Mouse (Mus musculus): ENCODE measurements around the gene Evi5.

Gene Evi5

DNA sequence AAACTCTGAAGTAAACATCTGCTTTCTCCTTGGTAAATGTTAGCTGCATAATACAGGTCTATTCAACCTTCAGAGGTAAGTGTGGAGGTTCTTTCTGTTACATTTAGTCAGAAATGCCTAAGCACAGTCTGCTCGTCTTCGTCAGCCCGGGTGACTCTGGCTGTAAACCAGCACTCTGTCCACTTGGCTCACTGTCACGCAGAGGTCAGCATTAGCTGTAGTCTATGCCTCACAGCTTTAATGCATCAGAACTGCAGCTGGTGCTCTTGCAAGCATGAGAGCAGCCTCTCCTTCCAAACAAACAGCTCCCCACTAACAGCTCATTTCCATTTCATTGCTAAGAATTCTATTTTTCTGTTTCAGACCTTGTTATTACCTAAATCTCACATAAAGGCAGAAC, 67.4 kb downstream of the Evi5 start:
- no peak for DNase-seq (ENCODE audit: low read depth in 2 of 2, low spot score in 2 of 2)

DNA sequence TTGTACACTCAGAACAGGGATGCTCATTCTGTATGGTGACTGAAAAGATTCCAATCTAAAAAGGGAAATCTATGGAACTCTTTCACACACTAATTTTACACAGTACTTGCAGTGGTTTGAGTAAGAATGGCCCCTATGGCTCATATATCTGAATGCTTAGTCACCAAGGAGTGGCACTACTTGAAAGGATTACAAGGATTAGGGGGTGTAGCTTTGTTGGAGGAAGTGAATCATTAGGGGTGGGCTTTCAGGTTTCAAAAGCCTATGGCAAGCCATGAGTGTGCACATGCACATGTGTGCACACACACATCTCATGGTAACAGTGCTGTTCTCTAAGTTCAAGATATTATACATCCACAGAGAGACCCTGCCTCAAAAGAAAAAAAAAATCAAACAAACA, 72.3 kb downstream of the Evi5 start:
- DNase-seq (ENCODE audit: low read depth in 2 of 2, low spot score in 2 of 2), result no peak

DNA sequence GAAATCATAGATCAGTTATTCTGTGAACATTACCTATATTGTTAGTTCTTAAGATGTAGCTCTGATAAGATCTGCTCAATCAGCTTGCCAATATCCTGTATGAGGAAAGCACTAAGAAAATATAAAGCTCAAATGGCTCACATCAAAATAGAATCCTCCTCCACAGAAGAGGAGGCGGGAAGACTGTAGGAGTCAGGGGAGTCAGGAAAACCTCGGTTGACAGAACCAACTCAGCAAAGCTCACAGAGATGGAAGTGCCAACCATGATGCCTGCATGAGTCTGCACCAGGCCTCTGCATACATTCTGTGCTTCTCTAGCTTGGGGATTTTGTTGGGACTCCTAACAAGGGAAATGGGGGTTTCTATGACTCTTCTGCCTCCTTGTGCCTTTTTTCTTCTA, 73.7 kb downstream of the Evi5 start:
- no peak for DNase-seq (ENCODE audit: low read depth in 2 of 2, low spot score in 2 of 2)

DNA sequence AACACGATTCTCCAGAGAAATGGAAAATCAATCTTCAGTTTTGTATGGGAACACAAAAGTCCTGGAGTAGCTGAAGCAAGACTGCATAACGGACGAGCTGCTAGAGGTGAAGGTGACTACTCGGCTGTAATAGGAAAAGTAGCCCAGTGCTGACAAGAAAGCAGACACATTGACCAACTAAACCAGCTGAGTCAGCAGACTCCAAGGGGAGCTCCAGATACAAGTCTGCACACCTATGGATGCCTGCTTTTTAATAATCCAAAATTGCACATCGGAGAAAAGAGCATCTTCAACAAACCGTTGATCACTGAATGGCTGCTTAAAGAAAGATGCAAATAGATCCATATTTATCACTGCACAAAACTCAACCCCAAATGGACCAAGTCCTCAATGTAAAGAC, 76.6 kb downstream of the Evi5 start:
- DNase-seq (ENCODE audit: low read depth in 2 of 2, low spot score in 2 of 2), result no peak

DNA sequence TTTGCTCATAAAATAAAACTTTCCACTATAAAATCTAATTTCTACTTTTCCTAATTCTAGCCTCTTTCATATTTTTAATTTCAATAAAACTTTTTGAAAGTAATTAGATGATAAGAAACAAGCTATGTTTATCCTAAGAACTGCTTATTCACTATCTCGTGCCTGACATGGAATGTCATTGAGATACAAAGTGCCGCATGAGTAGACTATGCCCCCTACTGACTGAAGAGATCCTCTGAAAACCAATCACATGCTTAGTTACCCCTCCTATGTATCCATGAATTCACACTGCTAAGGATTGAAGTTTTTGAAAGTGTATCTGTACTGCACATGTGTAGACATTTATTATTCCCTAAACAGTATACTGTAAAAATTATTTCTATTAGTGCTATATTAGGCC, 81.0 kb downstream of the Evi5 start:
- DNase-seq (ENCODE audit: low read depth in 2 of 2, low spot score in 2 of 2), result no peak

DNA sequence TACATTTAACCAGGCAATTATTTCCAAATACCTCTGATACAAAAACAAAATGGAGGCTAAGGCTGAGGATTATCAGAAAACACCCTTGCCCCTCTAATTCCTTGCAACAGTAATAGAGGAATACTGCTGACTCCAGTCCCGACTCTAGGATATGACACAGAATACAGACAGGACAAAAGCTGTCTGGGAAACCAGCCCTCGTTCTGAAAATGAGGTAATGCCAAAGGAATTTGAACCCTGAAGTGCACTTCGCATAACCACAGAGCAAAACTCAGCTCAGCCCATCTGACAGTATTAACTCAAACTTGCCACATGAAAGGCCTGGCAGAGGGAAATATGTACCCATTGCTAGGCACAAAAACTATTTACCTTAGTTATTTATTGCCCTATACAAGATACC, 81.6 kb downstream of the Evi5 start:
- DNase-seq (ENCODE audit: low read depth in 2 of 2, low spot score in 2 of 2), result no peak

DNA sequence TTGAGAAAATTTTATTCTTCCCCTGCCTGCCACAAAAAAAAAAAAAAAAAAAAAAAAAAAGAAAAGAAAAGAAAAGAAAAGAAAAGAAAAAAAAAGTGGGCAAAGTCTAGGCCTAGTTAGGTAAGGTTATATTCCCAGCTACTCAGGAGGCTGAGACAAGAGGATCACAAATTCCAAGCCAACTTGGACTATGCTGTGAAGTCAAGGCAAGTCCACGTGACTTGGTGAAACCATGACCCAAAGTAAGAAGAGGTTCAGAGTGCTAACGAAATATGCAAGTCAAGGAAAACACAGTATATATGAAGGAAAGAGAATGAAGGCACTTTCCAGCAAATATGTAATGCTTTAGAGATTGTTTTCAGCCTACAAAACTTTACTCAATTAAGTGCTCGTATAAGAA, 82.4 kb downstream of the Evi5 start:
- no peak for DNase-seq (ENCODE audit: low read depth in 2 of 2, low spot score in 2 of 2)

DNA sequence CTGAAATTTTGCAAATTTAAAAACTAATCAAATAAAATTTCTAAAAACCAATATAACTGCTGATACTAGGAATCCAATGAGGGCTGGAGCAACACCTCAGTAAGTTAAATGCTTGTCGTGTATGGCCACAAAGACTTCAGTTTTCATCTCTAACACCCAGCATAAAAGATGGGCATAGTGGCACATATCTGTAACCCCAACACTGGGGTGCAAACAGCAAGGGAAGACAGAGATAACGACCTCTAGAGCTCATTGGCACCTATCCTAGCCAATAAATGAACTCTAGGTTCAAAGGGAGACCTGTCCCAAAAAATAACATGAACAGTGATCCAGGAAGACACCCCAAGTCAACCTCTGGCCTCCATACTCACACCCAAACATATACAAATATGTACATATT, 82.9 kb downstream of the Evi5 start:
- DNase-seq (ENCODE audit: low read depth in 2 of 2, low spot score in 2 of 2), result no peak

DNA sequence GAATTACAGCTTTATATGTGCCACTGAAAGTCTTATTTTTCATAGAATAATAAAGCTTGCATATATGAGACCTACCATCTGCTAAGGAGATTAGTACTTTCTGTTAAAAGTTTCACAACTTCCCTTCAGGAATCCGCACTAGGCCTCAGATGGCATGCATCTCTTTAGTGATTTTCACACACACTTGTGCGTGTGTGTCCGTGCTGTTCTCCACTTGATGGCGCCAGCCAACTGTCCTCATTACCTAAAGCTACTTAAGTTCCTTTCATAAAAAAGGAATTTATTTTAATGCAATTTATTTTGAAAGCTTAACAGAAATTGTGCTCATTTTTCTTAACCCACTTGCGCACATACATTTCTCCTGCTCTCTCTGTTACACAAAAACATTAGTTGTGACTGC, 85.4 kb downstream of the Evi5 start:
- DNase-seq (ENCODE audit: low read depth in 2 of 2, low spot score in 2 of 2), result no peak

DNA sequence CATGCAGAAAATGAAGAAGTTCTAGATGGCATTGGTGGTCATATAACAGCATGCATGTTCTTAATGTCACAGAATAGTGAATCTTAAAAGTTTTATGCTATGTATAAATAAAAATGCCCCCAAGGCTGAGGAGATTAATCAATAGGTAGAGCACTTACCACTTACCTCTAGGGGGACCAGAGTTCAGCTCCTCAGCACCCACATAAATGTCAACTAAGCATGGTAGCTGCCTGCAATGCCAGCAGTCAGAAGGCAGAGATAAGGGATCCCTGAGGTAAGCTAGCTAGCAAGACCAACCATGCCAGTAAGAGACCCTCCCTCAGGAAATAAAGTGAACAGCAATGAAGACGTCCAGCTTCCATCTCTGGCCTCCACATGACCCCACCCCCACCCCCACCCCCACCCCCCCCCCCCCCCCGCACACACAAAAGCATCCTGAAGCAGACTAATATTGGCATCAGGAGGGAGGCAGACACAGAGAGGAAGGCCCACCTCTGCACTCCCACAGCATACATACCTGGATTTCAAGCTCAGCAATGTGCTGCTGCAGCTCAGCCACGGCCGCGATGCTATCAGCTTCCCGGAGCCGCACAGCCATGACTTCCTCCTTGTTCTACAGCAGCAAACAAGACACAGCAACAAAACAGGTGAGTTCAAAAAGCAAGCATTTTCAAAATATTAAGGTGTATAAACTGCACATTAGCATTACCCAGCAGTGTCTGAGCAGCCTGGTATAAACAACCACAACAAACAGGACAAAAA, 87.0 kb downstream of the Evi5 start:
- no peak for DNase-seq (ENCODE audit: low read depth in 2 of 2, low spot score in 2 of 2)

DNA sequence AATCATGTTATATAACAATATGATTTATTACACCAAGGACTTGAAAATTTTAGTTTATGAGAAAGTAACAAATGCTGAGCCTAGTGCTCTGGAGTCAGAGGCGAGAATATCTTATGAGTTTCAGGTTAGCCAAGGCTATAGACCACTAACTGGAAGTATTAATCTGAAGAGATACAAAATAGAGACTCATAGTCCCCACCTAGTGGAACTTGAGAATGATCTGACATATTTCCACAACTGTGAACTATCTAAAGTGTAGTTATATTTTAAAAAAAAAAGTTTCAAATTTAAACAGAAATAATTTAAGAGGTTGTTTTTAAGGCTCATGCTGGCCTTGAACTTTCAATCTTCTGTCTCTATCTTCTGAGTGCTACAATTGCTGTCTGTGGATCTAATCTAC, 92.5 kb downstream of the Evi5 start:
- DNase-seq (ENCODE audit: low read depth in 2 of 2, low spot score in 2 of 2), result no peak

DNA sequence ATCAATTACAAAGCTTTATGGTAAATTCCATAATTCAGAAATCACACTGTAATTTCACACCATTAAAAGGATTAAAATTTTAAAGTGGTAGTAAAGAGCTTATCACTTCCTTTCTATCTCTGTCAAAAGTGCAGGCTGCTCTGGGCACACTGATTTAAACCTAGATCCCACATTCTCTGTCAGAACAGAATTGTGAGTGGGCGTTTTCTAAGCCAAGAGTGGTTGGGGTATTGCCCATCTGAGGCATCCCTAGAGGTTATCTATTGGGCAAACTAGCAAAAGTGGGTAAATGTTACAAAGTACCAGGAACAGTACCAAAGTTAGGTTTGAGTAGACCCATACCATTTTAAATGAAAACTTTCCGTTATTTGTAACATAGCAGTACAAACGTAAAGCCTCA, 96.1 kb downstream of the Evi5 start:
- no peak for DNase-seq (ENCODE audit: low read depth in 2 of 2, low spot score in 2 of 2)

DNA sequence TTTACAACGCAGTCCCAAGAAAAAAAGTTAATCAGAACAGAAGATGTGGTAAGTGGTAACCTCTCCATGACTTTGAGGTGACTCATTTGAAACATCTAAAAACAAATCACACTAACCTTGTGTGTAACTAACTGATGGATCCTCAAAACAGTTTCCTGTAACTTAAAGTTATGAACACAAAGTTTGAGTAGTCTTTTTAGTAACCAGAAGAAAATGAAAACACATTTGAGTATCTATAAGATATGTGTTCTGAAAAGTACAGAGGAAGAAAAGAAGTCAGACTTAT, 97.4 kb downstream of the Evi5 start:
- DNase-seq (ENCODE audit: low read depth in 2 of 2, low spot score in 2 of 2), result no peak

DNA sequence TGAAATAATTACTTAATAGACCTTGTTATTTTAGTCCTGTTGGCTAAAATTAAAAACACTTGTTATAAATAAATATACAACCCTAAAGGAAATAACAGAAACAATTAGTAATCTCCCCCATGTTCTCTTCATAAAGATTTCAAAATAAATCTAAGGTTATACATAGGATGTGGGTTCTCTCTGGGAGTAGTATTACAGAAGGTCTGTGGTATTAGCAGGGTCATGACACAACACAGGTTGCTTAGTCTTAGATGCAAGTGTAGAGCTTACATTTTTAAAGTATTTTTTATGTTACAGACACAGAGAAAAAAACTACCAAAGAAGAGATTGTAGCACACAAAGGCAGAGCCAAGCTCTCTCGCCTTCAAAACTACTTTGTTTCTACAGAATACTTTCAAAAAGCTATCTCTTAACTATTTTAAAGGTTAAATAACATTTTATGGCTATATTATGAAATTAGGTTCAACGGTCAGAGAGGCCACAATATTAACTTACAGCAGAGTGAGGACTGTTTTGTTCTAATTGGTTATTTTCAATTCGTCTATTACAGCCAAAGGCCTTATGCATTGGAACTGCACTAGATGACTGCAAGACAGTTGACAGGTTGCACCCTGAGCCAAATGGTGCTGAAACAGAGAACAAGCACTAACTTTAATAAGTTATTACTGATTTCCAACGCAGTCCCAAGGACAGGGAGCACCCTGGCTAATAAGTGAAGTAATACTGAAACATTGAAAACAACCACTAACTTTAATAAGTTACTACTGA, 97.9 kb downstream of the Evi5 start:
- no peak for DNase-seq (ENCODE audit: low read depth in 2 of 2, low spot score in 2 of 2)

DNA sequence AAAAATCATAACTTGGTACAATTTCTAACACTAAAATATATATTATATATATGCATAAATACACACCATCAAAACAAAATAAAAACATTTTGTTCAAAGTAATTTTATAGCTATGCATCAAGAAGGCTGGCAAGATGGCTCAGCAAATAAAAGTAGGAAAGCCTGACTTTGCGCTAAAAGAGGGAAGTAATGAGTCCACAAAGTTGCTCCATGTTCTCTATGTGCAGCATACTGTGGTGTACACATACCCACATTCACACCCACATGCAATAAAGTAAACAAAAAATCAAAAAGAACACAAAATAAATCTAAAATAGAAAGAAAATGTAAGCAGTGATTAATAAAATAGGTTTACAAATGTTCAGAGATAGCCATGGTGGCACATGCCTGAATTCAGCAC, 99.0 kb downstream of the Evi5 start:
- DNase-seq (ENCODE audit: low read depth in 2 of 2, low spot score in 2 of 2), result no peak

DNA sequence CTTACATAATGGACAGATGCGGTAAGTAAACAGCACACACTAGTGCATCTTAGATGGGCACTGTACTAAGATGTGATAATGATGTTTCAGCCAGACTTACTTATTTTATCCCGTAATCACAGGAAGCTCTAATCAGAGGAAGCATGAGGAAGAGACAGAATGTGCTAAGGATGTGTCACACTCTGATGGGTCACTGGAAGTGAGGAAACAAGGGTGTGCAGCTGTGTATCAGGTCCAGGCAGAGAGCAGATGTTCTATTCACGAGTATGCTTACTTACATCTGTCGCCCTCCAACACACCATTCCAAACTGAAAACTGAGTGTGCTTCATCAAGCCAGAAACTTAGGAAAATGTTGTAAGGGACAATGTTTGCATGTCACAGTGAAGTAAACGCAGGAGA, 102.9 kb downstream of the Evi5 start:
- no peak for DNase-seq (ENCODE audit: low read depth in 2 of 2, low spot score in 2 of 2)

DNA sequence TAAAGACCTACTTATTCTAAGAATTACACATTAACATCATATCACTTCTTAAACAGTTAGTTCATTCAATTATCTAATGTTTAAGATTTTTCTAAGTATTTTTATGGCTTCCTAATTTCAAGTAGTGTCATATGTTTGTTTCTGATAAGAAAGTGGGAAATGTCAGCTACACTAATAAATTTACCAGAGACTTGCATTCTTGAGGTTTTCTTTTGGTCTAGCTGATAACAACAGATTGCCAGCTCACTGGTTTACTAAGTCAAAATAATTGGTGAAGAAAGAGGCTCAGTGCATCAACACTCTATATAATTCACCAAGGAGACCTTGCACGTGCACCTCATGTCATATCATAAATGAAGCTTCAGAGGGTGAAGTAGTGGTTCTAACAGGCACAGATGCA, 106.7 kb downstream of the Evi5 start:
- DNase-seq (ENCODE audit: low read depth in 2 of 2, low spot score in 2 of 2), result no peak

DNA sequence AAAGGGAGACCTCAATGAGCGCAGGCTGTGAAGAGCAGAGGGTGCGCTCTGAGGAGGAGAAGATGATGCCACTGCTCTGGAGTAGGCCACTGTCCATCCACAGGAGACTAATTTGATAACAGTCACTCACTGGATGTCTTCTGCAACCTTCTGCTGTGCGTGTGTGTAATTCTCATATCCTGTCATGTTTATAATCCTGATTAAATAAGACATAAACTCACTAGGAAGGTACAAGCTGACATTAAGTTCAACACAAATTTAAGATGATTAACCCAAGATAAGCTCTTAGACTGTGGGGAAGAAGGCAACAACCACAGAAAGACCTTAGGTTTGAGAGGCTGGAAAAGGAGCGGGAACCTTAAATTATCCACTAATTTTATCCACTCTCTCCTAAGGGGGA, 109.0 kb downstream of the Evi5 start:
- no peak for DNase-seq (ENCODE audit: low read depth in 2 of 2, low spot score in 2 of 2)

DNA sequence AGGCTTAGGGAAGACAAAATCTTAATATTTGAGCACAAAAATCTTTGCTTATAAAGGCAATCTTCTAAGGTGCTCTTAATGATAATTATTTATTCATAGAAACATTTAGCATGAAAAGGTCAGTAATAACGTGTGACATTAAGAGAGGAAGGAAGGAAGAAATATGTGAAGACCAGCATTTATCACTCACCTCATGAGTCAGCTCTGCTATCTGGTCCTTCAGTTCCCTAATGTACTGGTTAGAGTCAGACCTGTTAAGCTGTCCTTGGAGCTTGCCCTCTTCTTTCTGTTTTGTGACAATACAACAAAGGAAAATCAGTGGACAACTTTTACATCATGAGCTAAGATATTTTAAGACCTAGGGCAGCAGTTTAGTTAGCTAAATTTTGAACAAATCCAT, 110.4 kb downstream of the Evi5 start:
- DNase-seq (ENCODE audit: low read depth in 2 of 2, low spot score in 2 of 2), result no peak

DNA sequence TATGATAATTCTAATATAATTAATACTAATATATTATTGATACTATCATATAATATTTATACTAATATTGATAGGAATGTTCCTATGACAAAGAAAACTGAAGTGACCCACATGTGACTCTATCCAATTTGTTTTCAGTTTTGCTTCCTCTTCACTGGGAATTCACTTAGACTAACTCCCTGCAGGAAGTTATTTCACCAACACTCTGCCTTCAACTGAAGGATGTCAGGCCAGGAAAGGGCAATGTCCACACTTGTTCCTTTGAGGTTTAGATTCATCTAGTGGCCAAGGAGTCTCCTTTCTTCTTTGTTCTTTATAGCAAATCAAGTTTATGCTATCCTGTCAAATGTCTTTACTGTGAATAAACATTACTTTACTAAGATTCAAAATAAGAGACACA, 111.2 kb downstream of the Evi5 start:
- no peak for DNase-seq (ENCODE audit: low read depth in 2 of 2, low spot score in 2 of 2)

DNA sequence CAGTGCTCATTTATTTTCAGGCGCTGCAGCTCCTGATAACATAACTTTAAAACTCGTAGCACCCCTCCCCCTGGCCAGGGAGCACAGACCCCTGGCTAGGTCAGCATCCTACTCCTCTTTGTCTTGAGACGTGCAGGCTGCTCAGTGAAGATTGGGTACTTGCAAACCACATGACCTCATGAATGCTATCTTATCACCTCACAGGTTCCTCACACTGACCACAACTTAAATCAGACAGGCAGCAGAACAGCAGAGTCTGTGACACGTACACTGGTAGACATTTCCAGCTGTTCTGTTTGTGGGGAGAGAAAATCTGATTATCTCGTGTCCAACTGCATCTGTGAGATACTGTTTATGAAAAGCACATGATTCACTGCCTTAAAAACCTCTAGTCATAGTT, 115.8 kb downstream of the Evi5 start:
- DNase-seq (ENCODE audit: low read depth in 2 of 2, low spot score in 2 of 2), result no peak

DNA sequence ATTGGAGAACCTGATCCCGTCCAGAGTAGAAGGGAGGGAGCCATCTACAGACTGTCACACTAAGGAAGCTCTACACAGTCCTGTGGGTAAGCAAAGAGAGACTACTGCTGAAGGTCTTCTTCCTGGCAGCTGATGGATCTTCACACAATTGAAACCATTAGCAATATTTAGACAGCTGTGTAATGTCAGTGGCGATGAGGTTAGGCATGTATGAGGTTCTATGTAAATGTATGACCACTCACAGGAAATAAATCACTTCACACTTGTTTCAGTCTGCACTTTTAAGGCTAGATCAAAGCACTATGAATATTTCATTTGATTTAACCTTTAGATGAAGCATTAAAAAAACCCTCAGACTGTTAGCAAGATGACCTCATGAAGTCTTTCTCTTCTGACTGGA, 118.8 kb downstream of the Evi5 start:
- no peak for DNase-seq (ENCODE audit: low read depth in 2 of 2, low spot score in 2 of 2)

DNA sequence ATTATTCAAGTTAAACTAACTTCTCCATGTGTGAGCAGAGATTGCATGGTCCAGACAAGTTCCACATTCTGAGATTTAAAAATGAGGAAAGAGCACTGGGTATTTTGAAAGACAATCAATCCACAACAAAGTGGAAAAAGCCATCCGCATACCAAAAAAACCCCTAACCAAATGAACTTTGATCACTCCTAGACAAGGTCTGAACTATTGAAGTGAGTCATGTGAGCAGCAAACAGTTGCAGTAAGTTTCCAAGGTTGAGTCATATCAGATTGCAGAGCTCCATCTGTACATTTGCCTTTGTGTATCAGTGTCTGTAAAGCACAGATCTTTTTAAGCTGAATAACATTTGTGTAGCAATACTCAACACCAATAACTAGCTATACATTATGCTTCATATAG, 120.2 kb downstream of the Evi5 start:
- DNase-seq (ENCODE audit: low read depth in 2 of 2, low spot score in 2 of 2), result no peak
